Mouse (Mus musculus): ENCODE measurements at regions not wholly inside any gene's neighbourhood (a gene's known extent, or its start where the extent isn't known, plus 50 kb on each side); places are given as distances from the start of the nearest gene placed in this dataset.

- no peak overlapping the region for H3K9ac ChIP-seq (replicated peaks; ENCODE audit: low read depth, low read length)
- peak overlapping the region; percentile 12; the same call in 1 of the 2 replicates for H3K27ac ChIP-seq (ENCODE audit: low read length)
- H3K9me3 ChIP-seq (ENCODE audit: control insufficient read depth, low read length) = no peaks in the 10 kb centered on the region
- peak; percentile 74 for ATAC-seq
- peaks cover 23% of the 10 kb centered on the region for H3K4me1 ChIP-seq (replicated peaks; ENCODE audit: control insufficient read depth, insufficient read depth, low read length)
- no peak overlapping the region for H3K4me3 ChIP-seq (replicated peaks; ENCODE audit: low read length)
- WGBS = 25% methylated on average over 11 of the region's 11 CpGs
- peak overlapping the region; percentile 8; the same call in 1 of the 2 replicates for H3K4me2 ChIP-seq (ENCODE audit: low read length)
- no peaks in the 10 kb centered on the region for H3K27me3 ChIP-seq (replicated peaks; ENCODE audit: control insufficient read depth, insufficient read depth, low read length)
- no peaks in the 10 kb centered on the region for H3K36me3 ChIP-seq (ENCODE audit: control insufficient read depth, insufficient read depth)
Observed at GRCm38 (mm10) chr2:79185234-79186101, 69.8 kb upstream of the Itga4 start.

GRCm38 (mm10) chr2:79186878-79187277 lies 68.3 kb upstream of the Itga4 start:
- no peaks in the 10 kb centered on the region for H3K27me3 ChIP-seq (replicated peaks; ENCODE audit: control insufficient read depth, insufficient read depth, low read length)
- 0 out of 2 replicates have a peak, but pooled peaks have one; percentile 24 for ATAC-seq
- H3K9me3 ChIP-seq (ENCODE audit: control insufficient read depth, low read length) = no peaks in the 10 kb centered on the region
- WGBS = 58% methylated on average over 7 of the region's 7 CpGs
- H3K4me1 ChIP-seq (replicated peaks; ENCODE audit: control insufficient read depth, insufficient read depth, low read length) = peaks cover 23% of the 10 kb centered on the region
- no peak overlapping the region for H3K9ac ChIP-seq (replicated peaks; ENCODE audit: low read depth, low read length)
- no peak overlapping the region for H3K4me2 ChIP-seq (ENCODE audit: low read length)
- no peak overlapping the region for H3K4me3 ChIP-seq (replicated peaks; ENCODE audit: low read length)
- H3K36me3 ChIP-seq (ENCODE audit: control insufficient read depth, insufficient read depth) = no peaks in the 10 kb centered on the region
- no peak overlapping the region for H3K27ac ChIP-seq (ENCODE audit: low read length)

DNA sequence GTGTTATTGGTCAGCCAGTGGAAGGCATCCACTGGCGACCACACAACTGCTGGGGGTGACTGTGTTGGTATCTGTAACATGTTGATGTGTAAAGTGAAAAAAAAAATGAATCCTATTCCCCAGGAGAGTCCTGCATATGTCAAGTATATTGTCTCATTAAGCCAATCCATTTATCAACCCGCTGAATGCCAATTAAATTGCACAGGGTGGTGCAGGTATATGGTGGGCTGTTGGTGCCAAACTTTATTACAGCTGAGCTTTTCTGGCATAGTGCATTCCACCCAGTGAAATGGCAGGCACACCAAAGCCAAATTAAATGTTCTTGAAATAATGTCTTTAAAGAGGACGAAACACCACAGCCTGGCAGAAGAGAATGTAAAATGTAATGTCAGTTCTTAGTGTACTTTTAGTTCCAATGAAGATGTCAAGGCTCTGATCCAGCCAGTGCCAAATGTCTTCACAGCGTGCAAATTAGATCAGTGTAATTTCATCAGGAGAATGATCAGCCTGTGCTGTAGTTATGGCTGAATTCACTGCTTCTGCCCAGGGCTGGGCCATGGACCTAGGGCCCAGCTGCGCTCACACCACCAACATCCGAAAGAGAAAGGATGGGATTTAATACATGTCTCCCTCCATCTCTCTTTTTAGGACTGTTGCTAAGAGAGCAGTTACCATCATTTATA lies 66.6 kb upstream of the Itga4 start:
- no peak for ATAC-seq
- 74% methylated on average over 6 of the region's 6 CpGs for WGBS
- no peaks in the 10 kb centered on the region for H3K36me3 ChIP-seq (ENCODE audit: control insufficient read depth, insufficient read depth)
- H3K9ac ChIP-seq (replicated peaks; ENCODE audit: low read depth, low read length) = no peak overlapping the region
- peaks cover 21% of the 10 kb centered on the region for H3K4me1 ChIP-seq (replicated peaks; ENCODE audit: control insufficient read depth, insufficient read depth, low read length)
- H3K27ac ChIP-seq (ENCODE audit: low read length) = no peak overlapping the region
- H3K27me3 ChIP-seq (replicated peaks; ENCODE audit: control insufficient read depth, insufficient read depth, low read length) = no peaks in the 10 kb centered on the region
- H3K9me3 ChIP-seq (ENCODE audit: control insufficient read depth, low read length) = no peaks in the 10 kb centered on the region
- H3K4me3 ChIP-seq (replicated peaks; ENCODE audit: low read length) = no peak overlapping the region
- no peak overlapping the region for H3K4me2 ChIP-seq (ENCODE audit: low read length)

DNA sequence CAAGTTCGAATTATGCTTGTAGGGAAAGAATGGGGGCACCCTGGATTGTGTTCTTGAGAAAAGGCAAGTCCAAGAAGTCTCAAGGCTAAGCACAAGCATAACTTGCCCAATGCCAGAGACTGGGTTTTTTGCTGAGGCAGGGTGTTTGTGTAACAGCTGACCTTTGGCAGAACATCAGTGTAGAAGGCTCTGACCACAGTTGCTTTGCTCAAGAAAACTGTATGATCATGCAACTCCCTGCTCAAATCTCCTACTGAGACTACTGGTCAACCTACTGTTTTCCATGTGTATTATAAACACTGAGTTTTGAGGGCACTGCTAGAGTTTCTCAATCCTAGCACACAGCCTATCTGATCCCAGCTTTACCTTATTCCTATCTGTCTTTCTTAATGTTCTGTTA lies 61.4 kb upstream of the Itga4 start:
- no peak for ATAC-seq
- 90% methylated on average over 1 of the region's 1 CpGs for WGBS
- H3K4me2 ChIP-seq (ENCODE audit: low read length) = no peak overlapping the region
- no peaks in the 10 kb centered on the region for H3K27me3 ChIP-seq (replicated peaks; ENCODE audit: control insufficient read depth, insufficient read depth, low read length)
- no peak overlapping the region for H3K27ac ChIP-seq (ENCODE audit: low read length)
- no peak overlapping the region for H3K9ac ChIP-seq (replicated peaks; ENCODE audit: low read depth, low read length)
- no peak overlapping the region for H3K4me3 ChIP-seq (replicated peaks; ENCODE audit: low read length)
- no peaks in the 10 kb centered on the region for H3K36me3 ChIP-seq (ENCODE audit: control insufficient read depth, insufficient read depth)
- no peaks in the 10 kb centered on the region for H3K4me1 ChIP-seq (replicated peaks; ENCODE audit: control insufficient read depth, insufficient read depth, low read length)
- H3K9me3 ChIP-seq (ENCODE audit: control insufficient read depth, low read length) = no peaks in the 10 kb centered on the region

GRCm38 (mm10) chr2:79201677-79202076 lies 53.5 kb upstream of the Itga4 start:
- no peaks in the 10 kb centered on the region for H3K9me3 ChIP-seq (ENCODE audit: control insufficient read depth, low read length)
- 68% methylated on average over 6 of the region's 6 CpGs for WGBS
- no peak overlapping the region for H3K4me3 ChIP-seq (replicated peaks; ENCODE audit: low read length)

More at GRCm38 (mm10) chr2:79201677-79202076, 53.5 kb upstream of the Itga4 start:
- H3K27ac ChIP-seq (ENCODE audit: low read length) = no peak overlapping the region
- no peak overlapping the region for H3K9ac ChIP-seq (replicated peaks; ENCODE audit: low read depth, low read length)
- H3K36me3 ChIP-seq (ENCODE audit: control insufficient read depth, insufficient read depth) = no peaks in the 10 kb centered on the region
- H3K4me1 ChIP-seq (replicated peaks; ENCODE audit: control insufficient read depth, insufficient read depth, low read length) = 0 out of 2 replicates have a peak, but pooled peaks cover 3% of the 10 kb centered on the region
- ATAC-seq = no peak
- H3K27me3 ChIP-seq (replicated peaks; ENCODE audit: control insufficient read depth, insufficient read depth, low read length) = no peaks in the 10 kb centered on the region
- no peak overlapping the region for H3K4me2 ChIP-seq (ENCODE audit: low read length)

All from forebrain, embryonic 16.5 days (tissue).